Mouse (Mus musculus) layer of hippocampus, adult 9-10 months (tissue): ENCODE results near the gene Exoc3l4.

Experiments used
- DNase-seq: peaks from one replicate; pipeline ENCODE4 v3.0.0; 2022; ENCODE audit warnings: low spot score

The Exoc3l4 gene

DNA sequence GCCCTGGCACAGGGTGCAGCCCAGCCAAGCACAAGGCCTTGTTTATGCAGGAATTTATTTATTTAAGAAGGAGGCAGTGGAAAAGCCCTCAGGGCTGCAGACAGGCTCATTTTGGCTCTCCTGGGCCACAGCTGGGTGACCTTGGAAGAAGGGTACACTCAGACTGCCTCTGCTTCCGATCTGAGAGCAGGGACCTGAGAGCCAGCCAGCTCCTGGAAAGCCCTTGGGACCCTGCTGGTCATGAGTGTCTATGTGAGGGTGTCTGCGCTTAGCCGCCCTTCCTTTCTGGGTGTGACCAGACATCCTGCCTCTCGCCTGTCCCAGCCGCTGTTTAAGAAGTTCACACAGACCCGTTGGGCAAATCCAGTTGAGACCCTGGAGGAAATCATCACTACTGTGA, 33.5 kb downstream of the Exoc3l4 start:
- DNase-seq = no peak

GRCm38 (mm10) chr12:111451561-111451960, 34.7 kb downstream of the Exoc3l4 start:
- DNase-seq = no peak

- DNase-seq = no peak
These were observed 37.2 kb downstream of the Exoc3l4 start for GRCm38 (mm10) chr12:111454021-111454420.

- no peak for DNase-seq
These were observed 37.9 kb downstream of the Exoc3l4 start for GRCm38 (mm10) chr12:111454543-111455280.

- no peak for DNase-seq
These were observed 38.6 kb downstream of the Exoc3l4 start for GRCm38 (mm10) chr12:111455311-111455846.

DNA sequence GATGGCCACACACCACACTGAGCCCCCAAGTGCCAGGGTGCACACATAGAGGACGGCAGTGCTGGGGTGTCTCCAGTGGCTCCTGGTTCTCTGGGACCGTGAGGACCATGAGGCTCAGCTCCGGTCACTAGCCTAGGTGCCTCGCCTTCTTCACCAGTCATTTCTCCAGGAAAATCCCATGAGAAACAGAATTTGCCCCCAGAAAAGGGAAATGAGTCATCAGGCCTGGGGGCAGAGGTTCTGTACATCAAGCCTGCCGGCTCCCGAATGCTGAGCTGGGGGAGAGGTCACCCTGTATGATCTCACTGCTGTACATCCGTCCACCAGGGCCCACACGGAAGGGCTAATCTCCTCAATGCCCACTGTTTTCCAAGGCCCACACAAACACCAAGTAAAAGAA, 39.0 kb downstream of the Exoc3l4 start:
- no peak for DNase-seq

DNA sequence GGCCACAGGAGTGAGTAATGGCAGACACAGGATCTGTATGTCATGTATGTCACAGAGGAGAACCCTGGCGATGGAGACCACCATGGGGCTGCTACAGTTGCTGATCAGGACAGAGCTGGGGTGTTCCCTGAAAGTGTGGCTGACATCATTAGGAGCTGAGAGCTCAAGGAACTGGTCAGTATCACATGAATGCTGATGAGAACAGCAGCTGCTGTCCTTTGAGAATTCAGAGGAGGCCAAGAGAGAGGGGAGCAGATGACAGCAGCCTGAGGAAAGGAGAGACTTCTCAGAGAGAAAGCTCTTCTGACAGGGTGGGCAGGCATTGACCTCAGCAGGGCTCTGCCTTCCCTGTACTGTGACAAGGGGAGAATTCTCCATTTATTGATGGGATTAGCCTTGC, 40.9 kb downstream of the Exoc3l4 start:
- no peak for DNase-seq

DNA sequence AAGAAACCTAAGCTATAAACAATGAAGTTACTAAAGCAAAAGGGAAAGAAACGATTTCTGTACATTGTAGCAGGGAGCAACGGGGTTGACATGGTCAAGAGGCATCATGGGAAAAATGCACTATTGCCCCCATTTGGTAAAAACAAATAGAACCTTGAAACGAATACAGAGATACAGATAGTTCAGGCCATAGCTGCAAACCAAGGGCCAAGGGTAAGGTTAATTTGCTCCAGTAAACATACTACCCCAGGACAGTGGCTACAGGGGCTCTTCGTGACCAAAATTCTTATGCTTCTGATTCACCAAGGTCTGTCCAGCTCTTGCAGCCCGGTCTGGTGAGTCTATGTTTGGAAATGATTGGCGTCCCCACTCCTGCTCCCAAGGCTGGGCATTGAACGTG, 46.8 kb downstream of the Exoc3l4 start:
- no peak for DNase-seq

DNA sequence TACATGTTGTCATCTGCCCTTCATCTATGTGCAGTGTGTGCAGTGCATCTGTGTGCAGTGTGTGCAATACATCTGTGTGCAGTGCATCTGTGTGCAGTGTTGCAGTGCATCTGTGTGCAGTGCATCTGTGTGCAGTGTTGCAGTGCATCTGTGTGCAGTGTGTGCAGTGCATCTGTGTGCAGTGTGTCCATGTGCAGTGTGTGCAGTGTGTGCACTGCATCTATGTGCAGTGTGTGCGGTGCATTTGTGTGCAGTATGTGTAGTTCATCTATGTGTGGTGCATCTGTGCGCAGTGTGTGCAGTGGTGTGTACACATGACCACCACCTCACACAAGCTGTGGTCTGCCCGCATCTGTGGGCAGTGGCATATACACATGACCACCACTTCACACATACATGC, 49.6 kb downstream of the Exoc3l4 start:
- no peak for DNase-seq

GRCm38 (mm10) chr12:111468206-111468605, 51.4 kb downstream of the Exoc3l4 start:
- DNase-seq = no peak

GRCm38 (mm10) chr12:111469507-111469906, 52.7 kb downstream of the Exoc3l4 start:
- peak; percentile 36 for DNase-seq

GRCm38 (mm10) chr12:111471119-111471518, 54.3 kb downstream of the Exoc3l4 start:
- no peak for DNase-seq

- DNase-seq = no peak
These were observed 54.9 kb downstream of the Exoc3l4 start for GRCm38 (mm10) chr12:111471721-111472120.

- no peak for DNase-seq
These were observed 56.1 kb downstream of the Exoc3l4 start for GRCm38 (mm10) chr12:111472886-111473285.

- no peak for DNase-seq
These were observed 57.6 kb downstream of the Exoc3l4 start for GRCm38 (mm10) chr12:111474384-111474783.

DNA sequence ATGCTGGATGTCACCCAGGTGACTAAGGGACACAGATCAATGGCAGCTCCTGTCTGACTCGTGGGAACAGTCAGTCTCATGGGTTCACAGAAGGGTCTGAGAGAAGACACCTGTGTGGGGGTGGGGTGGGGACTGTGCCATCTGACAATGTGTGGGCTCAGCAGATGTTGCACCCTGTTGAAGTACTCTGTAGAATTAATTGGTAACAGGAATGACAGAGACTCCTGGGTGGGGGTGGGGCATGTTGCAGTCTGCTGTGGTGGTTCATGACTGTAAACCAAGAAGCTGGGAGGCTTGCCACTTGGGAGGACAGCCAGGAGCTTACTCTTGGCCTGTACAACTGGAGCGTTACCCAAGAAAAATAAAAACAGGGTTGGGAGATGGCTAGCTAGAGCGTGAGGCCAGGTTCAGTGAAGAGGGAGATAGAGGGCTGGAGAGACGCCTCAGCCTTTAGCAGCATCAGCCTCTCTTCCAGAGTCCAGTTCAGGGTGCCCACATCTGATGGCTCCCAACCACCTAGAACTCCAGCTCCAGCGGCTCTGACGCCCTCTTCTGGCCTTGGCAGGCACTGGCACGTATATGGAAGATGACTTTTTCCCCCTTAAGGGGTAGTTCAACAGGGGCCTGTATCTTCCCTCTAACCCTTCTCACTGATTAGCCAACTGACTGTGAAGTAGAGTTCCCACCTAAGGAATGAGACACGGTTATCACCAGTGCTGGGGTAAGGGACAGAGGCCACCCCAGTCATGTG, 58.3 kb downstream of the Exoc3l4 start:
- peak; percentile 39 for DNase-seq

GRCm38 (mm10) chr12:111478924-111479323, 62.1 kb downstream of the Exoc3l4 start:
- no peak for DNase-seq

DNA sequence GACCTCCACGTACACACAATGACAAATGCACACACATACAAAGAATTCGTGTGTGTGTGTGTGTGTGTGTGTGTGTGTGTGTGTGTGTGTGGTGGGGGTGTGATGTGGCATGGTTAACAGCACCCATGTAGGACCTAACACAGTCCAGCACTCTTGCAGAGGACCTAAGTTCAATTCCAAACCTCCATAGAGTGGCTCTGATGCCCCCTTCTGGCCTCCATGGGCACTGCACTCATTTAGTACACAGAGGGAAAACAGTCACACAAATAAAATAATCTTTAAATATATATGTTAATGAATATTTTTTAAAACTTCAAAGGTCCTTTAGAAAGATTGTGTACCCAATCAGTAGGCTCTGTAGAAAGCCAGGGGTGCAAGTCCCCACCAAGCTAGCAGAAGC, 63.1 kb downstream of the Exoc3l4 start:
- no peak for DNase-seq
